Mouse (Mus musculus) myocyte (in vitro differentiated cells): ENCODE results near the gene Socs5. TPM values are rescaled to one million over a fixed set of nuclear protein-coding genes. Genes with fewer than 3 reads are reported as not detected.

Source experiments
- H3K27me3 ChIP-seq: one replicate; pipeline ENCODE4 v1.6.1; 2011; ENCODE audit not compliant: control insufficient read depth, insufficient read depth, insufficient read length
- H3K36me3 ChIP-seq: one replicate; pipeline ENCODE4 v1.6.1; 2011; ENCODE audit not compliant: control insufficient read depth, insufficient read depth
- H3K4me2 ChIP-seq: one replicate; pipeline ENCODE4 v1.6.1; 2011; ENCODE audit warnings: low read depth, control low read depth
- H3K4me3 ChIP-seq: one replicate; pipeline ENCODE4 v1.5.1; 2011; ENCODE audit warnings: mild to moderate bottlenecking, control low read depth, moderate library complexity
- H3K79me2 ChIP-seq: one replicate; pipeline ENCODE4 v1.6.1; 2011; ENCODE audit not compliant: control insufficient read depth, insufficient read depth
- H3ac ChIP-seq: one replicate; pipeline ENCODE4 v1.6.1; 2011; ENCODE audit not compliant: control insufficient read depth, insufficient read length
- CEBPB ChIP-seq: IDR thresholded peaks from 2 replicates; pipeline ENCODE4 v1.6.1; 2011; ENCODE audit warnings: mild to moderate bottlenecking, moderate library complexity; ENCODE audit not compliant: poor library complexity, insufficient read depth, severe bottlenecking
- E2F4 ChIP-seq: IDR thresholded peaks from one replicate; pipeline ENCODE4 v1.6.1; 2011; ENCODE audit warnings: mild to moderate bottlenecking, control low read depth, moderate library complexity; ENCODE audit not compliant: insufficient read depth
- MAX ChIP-seq: IDR thresholded peaks from one replicate; pipeline ENCODE4 v1.6.1; 2011; ENCODE audit warnings: low read depth, mild to moderate bottlenecking, control low read depth
- MYOD1 ChIP-seq, 3 experiments: IDR thresholded peaks; one replicate each; pipeline ENCODE4 v1.6.1; 2011; ENCODE audit warnings: control low read depth in 2 of 3, low read depth in 2 of 3, mild to moderate bottlenecking in 2 of 3, moderate library complexity in 1 of 3; ENCODE audit not compliant: insufficient read length in 2 of 3, control insufficient read depth in 1 of 3
- MYOG ChIP-seq, 3 experiments: IDR thresholded peaks; one replicate each; pipeline ENCODE4 v1.6.1; 2011; ENCODE audit warnings: control low read depth in 2 of 3, low read depth in 2 of 3, mild to moderate bottlenecking in 2 of 3; ENCODE audit not compliant: insufficient read length in 2 of 3, control insufficient read depth in 1 of 3, insufficient read depth in 1 of 3
- POLR2A ChIP-seq: IDR thresholded peaks from one replicate; pipeline ENCODE4 v1.6.1; 2011; ENCODE audit warnings: low read depth, mild to moderate bottlenecking, control low read depth, moderate library complexity; ENCODE audit not compliant: insufficient read length
- POLR2AphosphoS2 ChIP-seq: IDR thresholded peaks from one replicate; pipeline ENCODE4 v1.6.1; 2011; ENCODE audit warnings: low read depth, control low read depth; ENCODE audit not compliant: insufficient read length
- REST ChIP-seq: IDR thresholded peaks from one replicate; pipeline ENCODE4 v1.6.1; 2011; ENCODE audit warnings: mild to moderate bottlenecking, control low read depth, moderate library complexity; ENCODE audit not compliant: insufficient read depth, insufficient read length
- SRF ChIP-seq: IDR thresholded peaks from one replicate; pipeline ENCODE4 v1.6.1; 2011; ENCODE audit warnings: low read depth; ENCODE audit not compliant: control insufficient read depth, insufficient read length
- TCF12 ChIP-seq: IDR thresholded peaks from one replicate; pipeline ENCODE4 v1.6.1; 2011; ENCODE audit warnings: mild to moderate bottlenecking, control low read depth; ENCODE audit not compliant: poor library complexity, insufficient read depth, severe bottlenecking
- TCF3 ChIP-seq: IDR thresholded peaks from one replicate; pipeline ENCODE4 v1.6.1; 2011; ENCODE audit warnings: low read depth, control low read depth; ENCODE audit not compliant: insufficient read length
- USF1 ChIP-seq: IDR thresholded peaks from one replicate; pipeline ENCODE4 v1.6.1; 2011; ENCODE audit warnings: low read depth, mild to moderate bottlenecking, control low read depth, moderate library complexity
- polyA plus RNA-seq: library from polyadenylated mRNA; unstranded; fragments of >200 nt; fragmentation: generic; extraction: Trizol; gene quantifications from one replicate; pipeline ENCODE4 v1.2.1, GENCODE M21; 2012; ENCODE audit warnings: missing spikeins

Gene Socs5
- polyA plus RNA-seq, 1 experiment = 14.0 TPM

DNA sequence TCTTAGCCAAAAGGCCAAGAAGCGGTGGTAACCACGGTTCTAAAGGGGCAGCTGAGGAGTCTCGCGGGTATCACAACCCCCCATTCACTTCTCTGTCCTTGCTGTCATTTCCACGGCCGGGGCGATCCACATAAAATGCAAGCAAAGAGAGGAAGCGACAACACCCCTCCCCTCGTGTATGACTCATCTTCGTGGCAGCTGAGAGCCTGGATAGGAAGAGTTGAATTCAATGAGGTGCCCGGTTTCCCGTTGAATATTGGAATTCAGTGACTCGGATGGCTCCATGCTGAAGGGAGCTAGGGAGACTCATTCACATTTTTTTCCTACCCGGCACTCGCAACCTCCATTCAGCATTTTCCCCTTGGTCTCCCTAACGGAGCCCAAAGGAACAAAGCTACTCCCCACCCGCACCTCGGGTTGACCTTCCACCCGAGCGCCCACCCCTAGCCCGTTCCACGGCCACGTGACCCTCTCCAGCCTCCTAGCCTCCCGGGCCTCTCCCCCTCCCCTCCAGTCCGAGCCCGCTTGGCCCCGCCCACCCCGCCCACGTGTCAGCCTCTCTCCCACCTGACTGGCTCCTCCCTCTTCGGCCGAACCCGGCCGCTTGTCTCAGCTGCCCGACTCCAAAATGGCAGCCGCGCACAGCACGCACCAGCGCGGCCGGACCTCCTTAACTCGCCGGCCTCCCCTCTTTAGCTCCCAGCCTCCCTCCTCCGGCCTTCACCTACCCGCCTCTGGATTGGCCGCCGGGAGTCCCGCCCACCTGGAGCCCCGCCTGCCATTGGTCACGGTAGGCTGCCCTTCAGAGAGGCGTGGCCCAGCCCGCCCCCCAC lies 572 bp upstream of the Socs5 start:
- Histone ChIP-seq H3K79me2 (peaks cover 42% of the 10 kb centered on the region), H3K27me3 (no peaks in the 10 kb centered on the region), H3K4me2 (peak overlapping the region; percentile 98), H3ac (peak overlapping the region; percentile 88), H3K4me3 (peak overlapping the region; percentile 44), H3K36me3 (no peaks in the 10 kb centered on the region)
- TF ChIP-seq E2F4 (no peak), MYOG (IDR thresholded peaks at IDR 0.05; ENCODE audit: control insufficient read depth in 1 of 3, insufficient read depth in 1 of 3, insufficient read length in 2 of 3, low read depth in 2 of 3) (peak in 2 of 3 experiments; percentile 16 to 45), TCF12 (no peak), MYOD1 (IDR thresholded peaks at IDR 0.05; ENCODE audit: control insufficient read depth in 1 of 3, insufficient read length in 2 of 3, low read depth in 2 of 3) (peak in 1 of 3 experiments; percentile 34), CEBPB (no peak), POLR2A (peak; percentile 66), MAX (no peak), USF1 (peak; percentile 84), POLR2AphosphoS2 (peak; percentile 23), SRF (no peak), REST (no peak), TCF3 (no peak)

DNA sequence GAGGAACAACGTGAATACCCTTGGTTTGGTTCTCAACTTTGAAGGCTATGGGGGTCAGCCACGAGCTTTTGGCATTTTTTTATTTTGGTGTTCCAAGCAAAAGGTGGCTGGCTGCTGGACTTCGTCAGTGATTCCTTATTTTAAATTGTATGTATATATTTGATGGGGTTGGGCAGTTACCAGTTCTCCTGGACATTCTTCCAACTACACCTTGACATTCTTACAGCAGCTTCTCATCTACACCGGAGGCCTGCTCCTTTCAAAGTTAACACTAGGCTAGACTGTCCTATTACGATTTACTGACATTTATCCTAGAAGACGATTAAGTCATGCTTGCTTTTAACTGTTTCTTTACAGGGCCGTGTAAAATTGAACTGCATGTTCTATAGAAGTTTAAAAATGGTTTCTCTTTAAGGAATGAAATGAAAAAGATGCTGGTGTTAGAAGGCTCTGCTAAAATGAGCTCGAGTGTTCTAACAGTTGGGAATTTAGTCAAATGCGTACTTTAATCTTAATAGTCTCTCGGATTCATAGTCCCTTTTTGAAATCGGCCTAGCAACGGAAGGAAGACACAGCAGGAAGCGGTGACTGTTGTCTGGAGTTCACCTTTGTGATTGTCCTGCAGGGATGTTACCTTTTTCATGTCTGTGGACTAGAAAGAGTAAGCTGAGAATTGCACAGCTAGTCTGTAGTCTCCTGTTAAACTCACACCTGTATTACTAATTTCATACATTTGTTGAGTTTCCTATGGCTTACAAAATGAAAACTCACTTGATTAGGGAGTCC lies 1.2 kb downstream of the Socs5 start:
- peak overlapping the region; percentile 88 for H3ac ChIP-seq
- H3K4me2 ChIP-seq = peak overlapping the region; percentile 93
- peaks cover 60% of the 10 kb centered on the region for H3K79me2 ChIP-seq
- no peaks in the 10 kb centered on the region for H3K27me3 ChIP-seq
- H3K4me3 ChIP-seq = peak overlapping the region; percentile 44
- no peak for TF ChIP-seq MYOG (IDR thresholded peaks at IDR 0.05; ENCODE audit: control insufficient read depth in 1 of 3, insufficient read depth in 1 of 3, insufficient read length in 2 of 3, low read depth in 2 of 3)
- no peak for TF ChIP-seq TCF12
- no peak for TF ChIP-seq SRF
- TF ChIP-seq MAX = no peak
- TF ChIP-seq MYOD1 (IDR thresholded peaks at IDR 0.05; ENCODE audit: control insufficient read depth in 1 of 3, insufficient read length in 2 of 3, low read depth in 2 of 3) = no peak
- no peak for TF ChIP-seq E2F4
- TF ChIP-seq TCF3 = no peak
- no peak for TF ChIP-seq POLR2AphosphoS2
- H3K36me3 ChIP-seq = no peaks in the 10 kb centered on the region

DNA sequence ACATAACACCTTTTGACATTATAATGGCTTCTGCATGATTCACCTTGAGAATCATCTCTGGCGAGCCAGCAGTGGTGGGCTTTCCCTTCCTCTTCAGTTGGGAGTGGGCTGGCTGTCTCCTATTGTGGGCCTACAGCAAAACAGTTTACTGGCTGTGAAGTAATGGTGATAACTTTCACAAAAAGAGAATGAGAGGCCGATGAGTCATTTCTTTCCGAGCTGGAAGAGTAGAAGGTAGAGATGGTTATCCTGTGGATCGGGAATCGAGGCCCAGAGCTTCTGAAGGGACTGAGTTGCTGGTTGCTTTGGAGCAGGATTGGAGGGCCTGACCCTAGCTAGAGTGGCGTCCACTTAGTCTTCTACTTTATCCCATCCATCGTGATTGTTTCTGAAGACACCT lies 2.0 kb downstream of the Socs5 start:
- Histone ChIP-seq H3K79me2 (peaks cover 67% of the 10 kb centered on the region), H3K27me3 (no peaks in the 10 kb centered on the region), H3K4me3 (peak overlapping the region; percentile 44), H3K36me3 (no peaks in the 10 kb centered on the region), H3K4me2 (peak overlapping the region; percentile 93), H3ac (no peak overlapping the region)
- TF ChIP-seq MAX (no peak), TCF12 (no peak), REST (no peak), MYOD1 (IDR thresholded peaks at IDR 0.05; ENCODE audit: control insufficient read depth in 1 of 3, insufficient read length in 2 of 3, low read depth in 2 of 3) (no peak), POLR2AphosphoS2 (no peak)

- no peak overlapping the region for H3K4me2 ChIP-seq
- TF ChIP-seq MYOG (IDR thresholded peaks at IDR 0.05; ENCODE audit: control insufficient read depth in 1 of 3, insufficient read depth in 1 of 3, insufficient read length in 2 of 3, low read depth in 2 of 3) (no peak), CEBPB (no peak), POLR2A (no peak), POLR2AphosphoS2 (no peak), USF1 (no peak), MYOD1 (IDR thresholded peaks at IDR 0.05; ENCODE audit: control insufficient read depth in 1 of 3, insufficient read length in 2 of 3, low read depth in 2 of 3) (no peak)
- no peak overlapping the region for H3K4me3 ChIP-seq
Observed at GRCm38 (mm10) chr17:87112852-87113592, 5.5 kb downstream of the Socs5 start.

More at GRCm38 (mm10) chr17:87112852-87113592, 5.5 kb downstream of the Socs5 start:
- Histone ChIP-seq H3K27me3 (no peaks in the 10 kb centered on the region), H3K36me3 (no peaks in the 10 kb centered on the region), H3K79me2 (peaks cover 98% of the 10 kb centered on the region), H3ac (no peak overlapping the region)
